Mouse (Mus musculus): ENCODE measurements around the gene Ablim1. TPM values are rescaled to one million over a fixed set of nuclear protein-coding genes. Genes with fewer than 3 reads are reported as not detected.

Ablim1 gene
- total RNA-seq, 2 experiments from 2014 or later, result 384 to 401 TPM

DNA sequence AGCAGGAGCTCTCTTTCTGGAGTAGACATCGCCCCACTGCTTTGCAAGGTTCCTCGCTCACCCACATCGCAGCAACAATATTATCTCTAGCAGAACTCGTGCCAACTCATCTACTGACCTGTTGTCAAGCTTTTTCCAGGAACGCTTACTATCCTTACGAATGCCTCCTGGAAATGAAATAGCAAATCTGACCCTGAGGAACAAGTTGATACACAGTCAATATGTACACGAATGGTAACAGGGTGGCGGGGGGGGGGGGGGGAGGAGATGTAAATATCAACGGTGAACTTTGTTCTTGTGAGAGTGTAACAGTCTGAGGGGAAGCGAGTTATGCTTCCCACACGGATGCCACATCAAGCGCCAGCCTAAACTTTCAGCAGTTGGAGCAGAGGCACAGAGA, 56.9 kb downstream of the Ablim1 start:
- DNase-seq, result no peak

DNA sequence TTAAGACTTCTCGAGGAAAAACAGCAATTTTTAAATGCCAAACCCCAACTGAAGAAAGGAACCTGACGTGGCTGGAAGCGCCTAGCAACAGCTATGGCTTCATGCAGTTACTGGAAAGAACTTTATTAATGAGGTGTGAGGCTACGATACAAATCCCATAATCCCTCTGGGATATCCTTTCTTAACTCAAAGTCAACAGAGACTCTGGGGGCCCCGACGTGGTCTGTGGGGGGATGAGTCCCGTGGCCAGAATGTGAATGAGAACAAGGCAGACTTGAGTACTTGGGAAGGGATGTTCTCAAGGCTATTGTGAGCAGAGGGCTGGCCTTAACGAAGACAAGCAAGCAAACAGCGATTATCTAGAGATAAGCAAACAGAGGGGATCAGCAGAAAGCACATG, 58.1 kb downstream of the Ablim1 start:
- no peak for DNase-seq

DNA sequence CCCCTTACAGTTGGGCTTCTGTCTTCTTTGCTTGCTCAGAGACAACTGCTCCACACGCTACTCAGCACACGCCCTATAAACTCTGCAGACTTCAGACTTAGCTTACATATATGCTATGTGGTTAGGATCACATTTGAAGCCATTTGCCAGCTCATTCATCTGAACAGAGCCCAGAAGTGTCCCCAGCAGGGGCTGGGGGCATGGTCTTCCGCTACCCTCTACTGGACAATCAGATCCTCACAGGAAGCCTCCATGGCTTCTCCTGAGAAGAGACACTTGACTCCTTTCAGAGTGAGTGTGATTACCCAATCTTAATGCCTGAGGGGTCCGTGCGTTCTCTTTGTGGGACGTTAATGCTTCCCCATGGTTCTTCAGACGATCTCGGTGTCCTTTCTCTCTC, 59.6 kb downstream of the Ablim1 start:
- no peak for DNase-seq

DNA sequence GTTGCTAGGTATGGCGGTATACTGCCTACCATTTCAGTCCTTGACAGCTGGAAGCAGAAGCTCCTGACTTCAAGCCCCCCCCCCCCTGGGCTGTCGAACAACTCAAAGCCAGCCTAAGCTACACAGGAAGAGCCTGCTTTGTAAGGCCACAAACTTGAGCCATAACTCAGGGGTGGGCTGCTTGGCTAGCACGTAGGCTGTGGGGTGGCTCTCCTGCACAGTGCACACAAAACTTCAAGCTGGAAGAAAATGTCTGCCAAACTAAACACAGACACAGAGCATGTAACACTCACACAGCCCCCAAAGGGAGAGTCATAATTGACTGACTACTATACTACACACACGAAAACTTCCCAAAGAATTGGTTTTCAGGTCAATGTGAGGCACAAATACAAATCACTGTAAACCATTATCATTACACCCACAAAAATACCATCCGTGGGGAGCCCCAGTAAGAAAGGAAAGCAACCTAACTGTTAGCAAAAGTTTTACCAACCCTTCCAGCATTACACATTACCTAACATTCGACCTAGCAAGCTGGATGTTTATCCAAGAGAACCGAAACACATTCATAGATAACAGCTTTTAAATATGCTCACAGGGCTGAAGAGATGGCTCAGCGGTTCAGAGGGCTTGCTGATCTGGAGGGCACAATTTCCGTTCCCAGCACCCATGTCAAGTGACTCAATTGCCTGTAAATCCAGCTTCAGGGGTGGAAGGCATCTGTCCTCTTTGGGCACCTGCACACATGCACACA, 61.8 kb downstream of the Ablim1 start:
- DNase-seq, result no peak

- no peak for DNase-seq
Observed at GRCm38 (mm10) chr19:57248781-57249180, 65.9 kb downstream of the Ablim1 start.

GRCm38 (mm10) chr19:57247221-57247620, 67.5 kb downstream of the Ablim1 start:
- DNase-seq, result peak in 1 of 2 experiments; percentile 58

DNA sequence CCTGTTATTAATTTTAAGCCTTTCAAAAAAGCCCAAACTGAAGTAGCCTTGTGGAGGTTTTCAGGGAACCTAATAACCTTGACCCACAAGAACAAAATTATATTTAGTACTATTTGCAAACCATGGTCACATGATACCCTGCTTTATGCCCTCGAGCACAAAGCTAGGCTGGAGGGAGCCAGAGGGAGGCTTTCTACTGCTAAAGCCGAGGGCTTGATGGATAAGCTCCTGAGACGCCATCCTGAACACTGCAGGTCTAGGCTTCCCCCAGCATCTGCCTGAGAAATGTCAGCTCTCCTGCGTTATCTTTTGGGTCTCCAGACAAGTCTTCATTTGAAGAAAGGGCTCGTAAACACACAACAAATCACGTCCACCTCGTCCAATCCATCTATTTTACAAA, 70.4 kb downstream of the Ablim1 start:
- DNase-seq, result no peak

- peak; percentile 50 to 59 for DNase-seq
Observed at GRCm38 (mm10) chr19:57243606-57244005, 71.1 kb downstream of the Ablim1 start.

DNA sequence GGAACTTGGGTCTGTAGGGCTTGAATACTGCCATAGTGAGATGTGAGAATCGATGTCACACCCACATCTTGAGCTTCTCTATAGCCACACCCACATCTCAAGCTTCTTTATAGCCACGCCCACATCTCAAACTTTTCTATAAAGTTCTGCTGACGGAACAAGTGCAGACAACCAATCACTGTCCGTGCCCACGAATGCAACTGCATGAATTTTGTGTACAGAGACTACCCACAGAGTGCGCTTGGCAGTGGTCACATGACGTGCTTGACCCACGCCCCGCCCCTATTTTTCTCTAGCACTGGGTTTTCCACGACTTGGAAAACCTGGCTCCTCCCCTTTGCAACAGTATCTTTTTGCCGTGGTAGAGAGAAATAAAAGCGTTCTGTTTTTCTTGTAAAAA, 71.5 kb downstream of the Ablim1 start:
- no peak for DNase-seq

- no peak for DNase-seq
Observed at GRCm38 (mm10) chr19:57241363-57242192, 73.1 kb downstream of the Ablim1 start.

- peak; percentile 55 to 67 for DNase-seq
Observed at GRCm38 (mm10) chr19:57240259-57240658, 74.5 kb downstream of the Ablim1 start.

DNA sequence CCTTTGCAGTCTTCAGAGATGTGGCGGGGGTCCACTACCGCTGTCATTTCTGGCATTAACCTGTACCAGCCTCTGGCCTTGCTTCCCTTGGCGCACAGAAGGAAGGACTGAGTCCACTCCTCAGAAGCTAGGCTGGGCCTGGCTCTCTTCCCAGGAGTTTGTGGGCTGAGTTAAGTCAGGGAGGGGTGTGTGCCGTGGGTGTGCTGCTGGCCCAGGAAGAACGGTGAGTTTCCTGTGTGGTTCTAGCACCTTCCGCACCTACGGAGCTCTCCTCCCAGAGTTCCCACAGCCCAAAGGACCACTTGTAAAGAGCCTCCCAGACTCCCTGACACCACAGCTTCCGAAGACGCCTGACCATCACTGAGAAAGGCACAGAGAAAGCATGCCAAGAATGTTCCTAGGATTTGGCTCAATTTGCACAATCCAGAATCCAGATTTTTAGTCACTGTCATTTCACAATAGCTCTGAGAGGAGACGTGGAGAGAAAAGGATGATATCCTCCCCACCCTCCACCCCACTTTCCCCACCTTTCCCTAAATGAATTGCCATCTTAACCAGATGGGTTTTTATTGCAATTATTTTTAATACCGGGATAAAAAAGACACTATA, 75.4 kb downstream of the Ablim1 start:
- peak; percentile 84 to 88 for DNase-seq

GRCm38 (mm10) chr19:57238461-57238860, 76.3 kb downstream of the Ablim1 start:
- DNase-seq, result peak; percentile 65 to 69

DNA sequence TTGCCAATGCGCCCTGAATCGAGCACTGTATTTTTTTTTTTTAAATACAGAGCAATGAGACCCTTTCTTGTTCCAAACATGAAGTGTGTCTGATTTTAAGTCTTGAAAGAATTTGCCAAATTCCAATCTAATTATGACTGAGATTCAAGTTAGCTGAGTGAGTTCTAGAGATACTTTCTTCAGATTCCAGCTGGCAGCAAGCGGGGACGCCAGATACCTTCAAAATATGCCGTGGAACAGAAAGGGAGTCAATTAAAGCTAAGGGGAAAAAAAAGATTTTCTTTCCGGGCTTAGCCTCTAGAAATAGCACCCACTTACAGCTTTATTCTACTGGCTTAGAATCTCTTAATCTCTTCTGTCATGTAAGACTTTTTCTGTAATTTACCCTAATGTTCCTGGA, 77.2 kb downstream of the Ablim1 start:
- no peak for DNase-seq

DNA sequence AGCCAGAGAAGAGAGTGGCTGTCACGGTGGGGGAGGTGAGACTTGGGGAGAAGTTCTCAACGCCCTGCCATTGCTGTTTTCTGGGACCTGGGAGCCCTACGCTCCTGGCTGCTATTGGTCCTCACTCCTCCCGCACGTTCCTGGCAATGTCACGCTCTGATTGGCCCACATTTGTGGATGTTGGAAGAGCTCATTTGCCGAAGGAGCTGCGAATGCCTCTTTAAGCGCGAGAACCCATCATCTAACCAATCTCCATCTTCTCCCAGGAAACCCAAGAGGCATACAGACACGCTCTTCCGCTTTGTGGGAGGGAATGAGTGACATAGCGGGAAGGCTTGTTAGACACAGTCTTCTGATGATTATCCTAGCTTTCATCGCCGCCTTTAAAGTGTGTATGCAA, 78.1 kb downstream of the Ablim1 start:
- DNase-seq, result no peak

DNA sequence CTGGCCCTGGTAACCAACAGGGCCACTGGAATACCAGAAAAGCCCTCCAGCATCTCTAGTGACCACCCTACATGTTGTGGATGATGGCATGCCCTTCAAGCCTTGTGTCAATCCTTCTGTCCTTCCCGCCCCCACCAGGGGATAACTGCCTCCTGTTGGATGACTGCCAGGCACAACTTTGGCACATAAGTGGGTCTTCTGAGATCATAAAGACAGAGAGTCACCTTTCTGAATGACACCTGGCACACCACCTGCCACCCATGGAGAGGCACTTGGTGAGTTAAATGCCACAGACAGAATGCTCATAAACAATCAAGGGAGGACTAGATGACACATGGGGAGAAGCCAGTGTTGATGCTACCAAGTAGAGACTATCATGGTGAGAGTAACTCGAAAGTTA, 78.8 kb downstream of the Ablim1 start:
- DNase-seq, result no peak

DNA sequence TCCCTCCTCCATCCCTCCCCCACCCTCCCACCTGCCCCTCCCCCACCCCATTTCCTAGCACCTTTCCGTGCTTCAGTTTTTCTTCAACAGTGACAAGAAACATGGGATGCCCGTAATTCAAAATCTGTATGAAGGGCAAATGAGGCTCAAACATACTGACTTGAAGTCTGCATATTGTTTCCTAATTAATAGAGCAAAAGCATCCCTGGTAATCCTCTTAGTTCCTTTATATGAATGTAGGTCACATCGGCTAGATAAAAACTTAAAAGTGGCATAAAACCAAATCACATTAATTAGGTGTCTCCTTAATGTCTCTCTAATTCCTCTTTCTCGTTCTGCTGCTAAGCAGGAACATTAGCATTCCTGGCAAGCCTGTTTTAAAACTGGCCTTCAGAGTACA, 83.7 kb downstream of the Ablim1 start:
- no peak for DNase-seq

DNA sequence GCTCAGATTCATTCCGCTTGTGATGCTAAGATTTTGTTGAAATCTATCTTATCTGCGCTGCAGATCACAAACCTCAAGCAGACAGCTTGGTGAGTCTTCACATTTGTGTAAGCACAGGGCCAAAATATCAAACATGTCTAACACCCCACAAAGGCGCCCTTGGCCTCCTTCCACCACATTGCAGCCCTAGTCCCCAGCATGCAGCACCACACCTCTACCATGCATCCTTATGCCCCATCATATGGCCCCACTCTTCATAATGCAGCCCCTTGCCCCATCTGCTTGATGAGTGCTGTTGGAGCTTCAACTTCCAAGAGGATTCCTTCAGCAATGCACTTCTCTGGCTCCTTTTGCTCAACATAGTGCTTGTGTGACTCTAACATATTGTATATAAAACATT, 85.6 kb downstream of the Ablim1 start:
- no peak for DNase-seq

GRCm38 (mm10) chr19:57228576-57228975, 86.1 kb downstream of the Ablim1 start:
- no peak for DNase-seq

- DNase-seq, result no peak
Observed at GRCm38 (mm10) chr19:57224390-57224789, 90.3 kb downstream of the Ablim1 start.

- DNase-seq, result no peak
Observed at GRCm38 (mm10) chr19:57223686-57224085, 91.0 kb downstream of the Ablim1 start.

GRCm38 (mm10) chr19:57222657-57223056, 92.1 kb downstream of the Ablim1 start:
- no peak for DNase-seq

GRCm38 (mm10) chr19:57221684-57222235, 93.0 kb downstream of the Ablim1 start:
- DNase-seq, result no peak

All from heart, adult 18-20 months (tissue).